Mouse (Mus musculus): ENCODE results near the gene Bcl2l11. TPM values are rescaled to one million over a fixed set of nuclear protein-coding genes. Genes with fewer than 3 reads are reported as not detected.

Bcl2l11 gene
- polyA plus RNA-seq, 1 experiment from 2014 or later: 13.5 TPM

- peak overlapping the region; percentile 5; the same call in 1 of the 2 replicates for H3K4me2 ChIP-seq
- H3K4me3 ChIP-seq: no peak overlapping the region
Measured at GRCm38 (mm10) chr2:128189691-128190090, 63.9 kb downstream of the Bcl2l11 start.

DNA sequence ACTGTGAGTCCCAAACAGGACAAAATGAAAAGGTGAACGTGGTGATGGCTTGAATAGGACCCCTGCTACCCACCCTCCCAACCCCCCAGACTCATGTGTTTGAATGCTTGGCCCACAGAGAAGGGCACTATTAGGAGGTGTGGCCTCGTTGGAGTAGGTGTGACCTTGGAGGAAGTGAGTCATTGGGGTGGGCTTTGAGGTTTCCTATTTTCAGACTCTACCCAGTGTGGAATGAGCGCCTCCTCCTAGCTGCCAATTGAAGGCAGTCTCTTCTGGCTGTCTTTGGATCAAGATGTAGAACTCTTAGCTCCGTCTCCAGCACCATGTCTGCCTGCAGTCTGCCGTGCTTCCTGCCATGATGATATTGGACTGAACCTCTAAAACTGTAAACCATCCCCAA lies 64.4 kb downstream of the Bcl2l11 start:
- H3K4me1 ChIP-seq: peaks cover 50% of the 10 kb centered on the region
- no peak for ATAC-seq (ENCODE audit: extremely low read depth, insufficient number of reproducible peaks, low FRiP score, low TSS enrichment)
- 0 out of 2 replicates have a peak, but pooled peaks cover 4% of the 10 kb centered on the region for H3K27me3 ChIP-seq (replicated peaks)
- no peak overlapping the region for H3K4me3 ChIP-seq
- H3K36me3 ChIP-seq: no peaks in the 10 kb centered on the region
- WGBS: 60% methylated on average over 5 of the region's 5 CpGs
- H3K4me2 ChIP-seq: no peak overlapping the region
- no peak overlapping the region for H3K9ac ChIP-seq
- H3K9me3 ChIP-seq: no peaks in the 10 kb centered on the region
- peak overlapping the region; percentile 37; the same call in 1 of the 2 replicates for H3K27ac ChIP-seq (replicated peaks)

More at GRCm38 (mm10) chr2:128189691-128190090, 63.9 kb downstream of the Bcl2l11 start:
- 55% methylated on average over 10 of the region's 10 CpGs for WGBS
- Histone ChIP-seq H3K9ac (no peak overlapping the region), H3K9me3 (no peaks in the 10 kb centered on the region), H3K27ac (replicated peaks) (peak overlapping the region; percentile 37), H3K36me3 (no peaks in the 10 kb centered on the region), H3K27me3 (replicated peaks) (0 out of 2 replicates have a peak, but pooled peaks cover 4% of the 10 kb centered on the region), H3K4me1 (peaks cover 50% of the 10 kb centered on the region)
- no peak for ATAC-seq (ENCODE audit: extremely low read depth, insufficient number of reproducible peaks, low FRiP score, low TSS enrichment)

DNA sequence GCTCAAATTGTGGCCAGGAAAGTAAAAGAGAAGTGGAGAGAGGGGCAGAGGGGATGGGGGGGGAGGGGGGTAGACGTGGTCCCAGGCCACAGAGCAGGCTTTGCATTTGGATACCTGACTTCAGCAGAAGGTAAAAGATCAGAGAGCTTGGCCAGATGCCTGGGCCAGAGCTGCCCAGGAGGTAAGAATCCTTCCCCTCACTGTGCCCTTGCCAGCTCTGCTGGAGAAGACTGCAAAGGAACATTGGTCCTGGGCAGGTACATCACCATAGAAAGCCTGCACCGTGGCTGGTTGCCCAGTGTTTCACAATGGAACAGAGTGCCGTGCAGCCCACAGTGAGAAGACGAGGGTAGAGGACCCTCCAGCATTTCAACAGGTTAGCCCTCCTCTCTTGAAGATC lies 67.6 kb downstream of the Bcl2l11 start:
- 58% methylated on average over 4 of the region's 4 CpGs for WGBS
- no peaks in the 10 kb centered on the region for H3K9me3 ChIP-seq
- no peaks in the 10 kb centered on the region for H3K36me3 ChIP-seq
- H3K4me2 ChIP-seq: no peak overlapping the region
- H3K27ac ChIP-seq (replicated peaks): no peak overlapping the region
- no peak overlapping the region for H3K4me3 ChIP-seq
- ATAC-seq (ENCODE audit: extremely low read depth, insufficient number of reproducible peaks, low FRiP score, low TSS enrichment): no peak
- H3K4me1 ChIP-seq: peaks cover 18% of the 10 kb centered on the region
- no peak overlapping the region for H3K9ac ChIP-seq
- H3K27me3 ChIP-seq (replicated peaks): 0 out of 2 replicates have a peak, but pooled peaks cover 4% of the 10 kb centered on the region

- WGBS: 82% methylated on average over 3 of the region's 3 CpGs
- ATAC-seq (ENCODE audit: extremely low read depth, insufficient number of reproducible peaks, low FRiP score, low TSS enrichment): no peak
- H3K9ac ChIP-seq: no peak overlapping the region
Measured at GRCm38 (mm10) chr2:128197379-128197778, 71.5 kb downstream of the Bcl2l11 start.

DNA sequence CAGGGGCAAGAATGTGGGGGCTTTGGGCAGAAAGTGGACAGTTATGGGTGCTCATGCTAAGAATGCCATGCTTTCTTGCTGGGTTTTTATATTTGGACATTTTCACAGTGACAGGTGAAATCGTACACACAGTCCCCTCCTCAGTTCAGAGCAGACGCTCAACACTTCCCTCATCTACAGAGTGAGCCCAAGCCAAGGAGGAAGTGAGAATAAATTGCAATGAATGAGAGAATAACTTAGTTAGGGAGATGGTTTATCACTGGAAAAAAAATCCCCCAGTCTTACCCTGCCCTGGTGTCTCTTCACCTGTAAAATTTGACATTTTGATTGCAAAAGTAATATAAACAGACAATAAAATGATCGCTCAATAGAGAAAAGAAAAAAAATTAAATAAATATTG lies 77.3 kb downstream of the Bcl2l11 start:
- Histone ChIP-seq H3K4me2 (no peak overlapping the region), H3K27me3 (replicated peaks) (no peaks in the 10 kb centered on the region; the same call in 1 of the 2 replicates), H3K9ac (no peak overlapping the region), H3K36me3 (no peaks in the 10 kb centered on the region), H3K27ac (replicated peaks) (no peak overlapping the region), H3K9me3 (no peaks in the 10 kb centered on the region), H3K4me3 (no peak overlapping the region), H3K4me1 (no peaks in the 10 kb centered on the region)
- no peak for ATAC-seq (ENCODE audit: extremely low read depth, insufficient number of reproducible peaks, low FRiP score, low TSS enrichment)
- 70% methylated on average over 3 of the region's 3 CpGs for WGBS

More at GRCm38 (mm10) chr2:128197379-128197778, 71.5 kb downstream of the Bcl2l11 start:
- no peak overlapping the region for H3K4me3 ChIP-seq
- H3K4me2 ChIP-seq: no peak overlapping the region
- H3K27me3 ChIP-seq (replicated peaks): 0 out of 2 replicates have a peak, but pooled peaks cover 4% of the 10 kb centered on the region
- H3K9me3 ChIP-seq: no peaks in the 10 kb centered on the region
- 0 out of 2 replicates have a peak, but pooled peaks cover 3% of the 10 kb centered on the region for H3K4me1 ChIP-seq
- H3K27ac ChIP-seq (replicated peaks): no peak overlapping the region
- no peaks in the 10 kb centered on the region for H3K36me3 ChIP-seq

GRCm38 (mm10) chr2:128203749-128204405 lies 78.0 kb downstream of the Bcl2l11 start:
- Histone ChIP-seq H3K4me1 (no peaks in the 10 kb centered on the region), H3K9me3 (no peaks in the 10 kb centered on the region), H3K36me3 (no peaks in the 10 kb centered on the region), H3K27me3 (replicated peaks) (no peaks in the 10 kb centered on the region; the same call in 1 of the 2 replicates), H3K9ac (no peak overlapping the region), H3K4me2 (no peak overlapping the region), H3K27ac (replicated peaks) (no peak overlapping the region), H3K4me3 (no peak overlapping the region)
- 81% methylated on average over 6 of the region's 6 CpGs for WGBS
- no peak for ATAC-seq (ENCODE audit: extremely low read depth, insufficient number of reproducible peaks, low FRiP score, low TSS enrichment)

- no peak overlapping the region for H3K4me3 ChIP-seq
- H3K4me2 ChIP-seq: no peak overlapping the region
- no peaks in the 10 kb centered on the region; the same call in 1 of the 2 replicates for H3K27me3 ChIP-seq (replicated peaks)
- ATAC-seq (ENCODE audit: extremely low read depth, insufficient number of reproducible peaks, low FRiP score, low TSS enrichment): no peak
- H3K9me3 ChIP-seq: no peaks in the 10 kb centered on the region
- no peaks in the 10 kb centered on the region for H3K36me3 ChIP-seq
- H3K27ac ChIP-seq (replicated peaks): no peak overlapping the region
- WGBS: 79% methylated on average over 1 of the region's 1 CpGs
- no peak overlapping the region for H3K9ac ChIP-seq
- H3K4me1 ChIP-seq: peaks cover 26% of the 10 kb centered on the region
Measured at GRCm38 (mm10) chr2:128208541-128208940, 82.7 kb downstream of the Bcl2l11 start.

DNA sequence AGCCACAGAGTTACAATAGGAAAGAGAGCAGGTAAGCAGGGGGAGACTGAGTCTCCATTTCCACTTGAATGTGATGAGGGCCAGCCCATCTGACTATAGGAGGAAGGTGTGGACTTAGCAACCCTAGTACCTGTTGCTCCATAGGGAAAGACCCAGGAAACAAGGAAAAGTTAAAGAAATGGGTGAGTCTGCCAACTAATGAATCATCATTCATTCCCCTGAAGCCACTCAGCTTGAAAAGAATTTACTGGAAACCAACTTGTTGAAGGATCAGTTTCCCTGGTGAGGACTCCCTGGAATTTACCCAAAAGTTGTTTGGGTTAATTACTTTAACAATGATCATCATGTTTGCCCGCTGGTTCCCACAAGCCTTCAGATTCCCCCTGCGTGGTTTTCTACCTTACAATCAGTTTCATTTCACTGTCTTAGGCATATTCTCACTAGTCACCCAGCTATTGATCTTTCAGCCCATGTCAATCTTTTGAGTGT lies 84.0 kb downstream of the Bcl2l11 start:
- H3K4me3 ChIP-seq: no peak overlapping the region
- no peak overlapping the region for H3K9ac ChIP-seq
- no peaks in the 10 kb centered on the region for H3K36me3 ChIP-seq
- 85% methylated on average over 2 of the region's 2 CpGs for WGBS
- H3K27ac ChIP-seq (replicated peaks): no peak overlapping the region
- no peak for ATAC-seq (ENCODE audit: extremely low read depth, insufficient number of reproducible peaks, low FRiP score, low TSS enrichment)
- H3K4me2 ChIP-seq: no peak overlapping the region
- peaks cover 26% of the 10 kb centered on the region for H3K4me1 ChIP-seq
- no peaks in the 10 kb centered on the region; the same call in 1 of the 2 replicates for H3K27me3 ChIP-seq (replicated peaks)
- no peaks in the 10 kb centered on the region for H3K9me3 ChIP-seq

- no peaks in the 10 kb centered on the region; the same call in 1 of the 2 replicates for H3K27me3 ChIP-seq (replicated peaks)
- ATAC-seq (ENCODE audit: extremely low read depth, insufficient number of reproducible peaks, low FRiP score, low TSS enrichment): no peak
- 31% methylated on average over 9 of the region's 9 CpGs for WGBS
Measured at GRCm38 (mm10) chr2:128210376-128210775, 84.5 kb downstream of the Bcl2l11 start.

DNA sequence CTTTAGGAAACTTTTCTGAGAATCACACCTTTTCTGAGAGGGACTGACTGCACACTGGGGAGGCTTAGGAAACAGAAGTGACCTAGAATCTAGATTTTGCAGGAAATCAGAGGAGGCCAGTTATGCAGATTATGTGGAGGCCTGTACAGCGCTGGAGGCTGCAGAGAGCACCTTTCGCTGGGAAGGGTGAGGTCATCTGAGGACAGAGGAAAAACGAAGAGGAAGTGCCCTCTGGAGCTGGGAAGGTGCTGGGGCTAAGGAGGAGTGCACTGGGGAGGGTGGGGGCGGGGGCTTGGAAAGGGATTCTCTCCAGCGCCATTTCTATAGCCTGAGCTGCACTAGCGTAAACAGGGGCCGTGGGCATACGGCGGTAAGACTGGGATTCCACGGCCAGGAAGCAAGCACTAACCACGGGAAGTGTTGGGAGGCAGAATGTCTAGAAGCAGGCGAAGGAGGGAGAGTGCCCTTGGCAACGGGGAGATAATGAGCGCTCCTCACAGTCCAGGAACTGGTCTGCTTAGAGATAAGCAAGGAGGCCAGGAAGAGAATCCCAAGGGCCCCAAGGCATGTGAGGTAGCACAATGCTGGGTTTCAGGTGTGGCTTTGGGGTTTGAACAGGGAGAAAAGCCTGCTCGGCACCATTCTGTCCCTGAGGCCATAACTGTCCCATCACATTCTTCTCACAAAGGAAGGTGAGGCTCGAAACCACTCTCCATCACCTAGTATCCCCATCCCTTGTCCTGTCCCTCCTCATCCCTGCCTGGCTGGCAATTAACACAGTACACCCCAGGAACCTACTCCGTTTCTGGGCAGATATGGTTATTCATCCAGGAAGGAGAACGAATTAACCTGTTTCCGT lies 85.4 kb downstream of the Bcl2l11 start:
- peak overlapping the region; percentile 62; the same call in 1 of the 2 replicates for H3K27ac ChIP-seq (replicated peaks)

More at GRCm38 (mm10) chr2:128210376-128210775, 84.5 kb downstream of the Bcl2l11 start:
- Histone ChIP-seq H3K36me3 (no peaks in the 10 kb centered on the region), H3K4me1 (peaks cover 26% of the 10 kb centered on the region), H3K9me3 (no peaks in the 10 kb centered on the region), H3K9ac (no peak overlapping the region), H3K27ac (replicated peaks) (peak overlapping the region; percentile 62; the same call in 1 of the 2 replicates), H3K4me3 (no peak overlapping the region), H3K4me2 (no peak overlapping the region)

DNA sequence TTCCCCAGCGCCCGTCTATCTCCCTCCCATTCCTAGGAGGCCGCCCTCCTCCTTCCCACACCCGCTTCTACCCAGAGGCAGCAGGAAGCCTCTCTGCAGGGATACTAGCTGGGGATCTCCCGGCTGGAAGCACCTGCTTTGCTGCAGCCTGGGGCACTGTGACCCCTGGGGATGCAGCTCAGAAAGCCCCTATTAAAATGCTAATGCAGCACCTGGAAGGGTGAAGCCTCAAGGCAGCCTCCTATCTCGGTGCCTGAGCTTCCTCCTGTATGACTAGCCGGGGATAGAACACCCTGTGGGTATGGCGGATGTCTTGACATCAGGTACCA lies 86.0 kb downstream of the Bcl2l11 start:
- H3K4me2 ChIP-seq: peak overlapping the region; percentile 54
- H3K9ac ChIP-seq: no peak overlapping the region; the same call in 1 of the 2 replicates
- H3K4me3 ChIP-seq: no peak overlapping the region
- no peaks in the 10 kb centered on the region for H3K9me3 ChIP-seq
- 36% methylated on average over 8 of the region's 8 CpGs for WGBS
- H3K27me3 ChIP-seq (replicated peaks): no peaks in the 10 kb centered on the region; the same call in 1 of the 2 replicates
- H3K4me1 ChIP-seq: peaks cover 26% of the 10 kb centered on the region
- ATAC-seq (ENCODE audit: extremely low read depth, insufficient number of reproducible peaks, low FRiP score, low TSS enrichment): no peak
- no peaks in the 10 kb centered on the region for H3K36me3 ChIP-seq
- H3K27ac ChIP-seq (replicated peaks): no peak overlapping the region

More for the DNA sequence above, 85.4 kb downstream of the Bcl2l11 start:
- H3K4me3 ChIP-seq: peak overlapping the region; percentile 23; the same call in 1 of the 2 replicates
- H3K36me3 ChIP-seq: no peaks in the 10 kb centered on the region
- H3K9me3 ChIP-seq: no peaks in the 10 kb centered on the region
- peak overlapping the region; percentile 54 for H3K4me2 ChIP-seq
- peaks cover 26% of the 10 kb centered on the region for H3K4me1 ChIP-seq
- 0 out of 2 replicates have a peak, but pooled peaks have one; percentile 46 for ATAC-seq (ENCODE audit: extremely low read depth, insufficient number of reproducible peaks, low FRiP score, low TSS enrichment)
- H3K9ac ChIP-seq: peak overlapping the region; percentile 47
- H3K27me3 ChIP-seq (replicated peaks): no peaks in the 10 kb centered on the region; the same call in 1 of the 2 replicates
- 11% methylated on average over 19 of the region's 19 CpGs for WGBS

All from heart, embryonic 13.5 days (tissue).